Mouse (Mus musculus) embryonic facial prominence, embryonic 10.5 days (tissue): ENCODE data around the gene Ap1m1. TPM values are rescaled to one million over a fixed set of nuclear protein-coding genes. Genes with fewer than 3 reads are reported as not detected.

Source experiments
- DNase-seq: peaks from one replicate; pipeline ENCODE4 v3.0.0-alpha.2; 2017; ENCODE audit warnings: low spot score
- H3K27ac ChIP-seq: fragments of 300-500 bp; sonication (generic); replicated peaks from 2 replicates; pipeline ENCODE4 v1.5.1; 2016; ENCODE audit warnings: mild to moderate bottlenecking
- H3K27me3 ChIP-seq: fragments of 300-500 bp; sonication (generic); replicated peaks from 2 replicates; pipeline ENCODE4 v1.6.1; 2016; ENCODE audit warnings: low read depth, mild to moderate bottlenecking; ENCODE audit not compliant: poor library complexity, severe bottlenecking
- H3K36me3 ChIP-seq: fragments of 300-500 bp; sonication (generic); replicated peaks from 2 replicates; pipeline ENCODE4 v1.6.1; 2016; ENCODE audit warnings: mild to moderate bottlenecking, moderate library complexity
- H3K4me1 ChIP-seq: fragments of 300-500 bp; sonication (generic); 2 replicates; pipeline ENCODE4 v1.6.1; 2016
- H3K4me3 ChIP-seq: fragments of 300-500 bp; sonication (generic); 2 replicates; pipeline ENCODE4 v1.5.1; 2016; ENCODE audit warnings: mild to moderate bottlenecking, moderate library complexity
- H3K9me3 ChIP-seq: fragments of 300-500 bp; sonication (generic); 2 replicates; pipeline ENCODE4 v1.6.1; 2016; ENCODE audit warnings: mild to moderate bottlenecking
- WGBS: fragments of 180-500 bp; shearing (Covaris S2); methylation state at CpG from one replicate; pipeline ENCODE4 v1.1.7; 2016; 5-methylcytosine and 5-hydroxymethylcytosine counted together
- polyA plus RNA-seq: library from polyadenylated mRNA; unstranded; fragments of >200 nt; fragmentation: Nextera tagmentation; extraction: Ambion mirVana; gene quantifications from 2 replicates; pipeline ENCODE4 v1.2.1, GENCODE M21; 2016

Ap1m1 gene
- polyA plus RNA-seq, 1 experiment from 2014 or later: 139 TPM

DNA sequence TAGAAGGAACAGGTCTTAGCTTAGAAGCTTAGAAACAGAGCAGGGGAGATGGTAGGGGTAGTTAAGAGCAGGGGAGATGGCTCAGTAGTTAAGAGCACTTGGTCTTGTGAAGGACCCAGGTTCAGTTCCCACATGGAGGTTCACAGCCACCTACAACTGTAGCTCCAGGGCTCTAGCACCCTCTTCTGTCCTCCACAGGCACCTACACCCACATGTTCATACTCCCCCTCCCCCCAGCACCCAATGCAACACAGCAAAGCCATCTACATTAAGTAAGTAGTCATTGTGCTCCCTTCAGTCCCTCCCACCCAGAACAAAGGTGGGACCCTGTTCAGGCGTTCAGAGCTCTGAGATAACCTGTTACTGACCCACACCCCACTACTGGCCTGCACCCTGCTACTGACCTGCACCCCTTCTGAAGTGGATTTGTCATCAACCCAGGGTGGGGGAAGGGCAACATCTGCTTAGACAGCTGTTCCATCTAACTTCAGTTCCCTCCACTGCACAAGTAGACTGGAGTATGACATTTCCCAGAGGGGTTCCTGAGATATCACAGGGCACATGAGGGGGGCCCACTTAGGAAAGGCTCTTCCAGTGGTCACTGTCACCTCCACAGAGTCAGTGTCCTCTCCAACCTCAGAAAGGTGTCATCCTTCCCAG lies 33.4 kb downstream of the Ap1m1 start:
- WGBS: 77% methylated on average over 1 of the region's 1 CpGs
- Histone ChIP-seq H3K4me1 (no peaks in the 10 kb centered on the region), H3K4me3 (no peak overlapping the region), H3K27me3 (no peaks in the 10 kb centered on the region), H3K9me3 (no peaks in the 10 kb centered on the region), H3K36me3 (no peaks in the 10 kb centered on the region), H3K27ac (no peak overlapping the region)
- DNase-seq: no peak

DNA sequence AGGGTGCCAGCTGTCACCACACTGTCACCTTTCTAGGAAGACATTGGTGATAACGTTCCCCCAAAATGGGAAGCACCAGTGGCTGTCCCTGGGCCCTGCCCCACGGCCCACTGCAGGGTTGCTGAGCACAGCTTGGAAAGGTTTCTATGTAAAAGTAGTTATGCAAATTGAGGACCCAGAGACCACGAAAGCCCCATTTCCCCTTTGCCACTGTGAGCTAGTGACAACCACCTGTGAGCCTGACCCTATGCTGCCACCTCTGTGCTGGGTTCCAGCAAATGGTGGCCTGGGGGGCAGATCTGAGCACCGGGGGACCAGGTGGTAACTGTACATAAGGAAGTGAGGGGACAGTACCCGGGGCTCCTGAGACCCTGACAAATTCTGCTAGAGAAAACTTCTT lies 34.0 kb downstream of the Ap1m1 start:
- Histone ChIP-seq H3K27me3 (no peaks in the 10 kb centered on the region), H3K4me1 (no peaks in the 10 kb centered on the region), H3K27ac (no peak overlapping the region), H3K36me3 (no peaks in the 10 kb centered on the region), H3K4me3 (no peak overlapping the region), H3K9me3 (no peaks in the 10 kb centered on the region)
- DNase-seq: no peak
- WGBS: 74% methylated on average over 5 of the region's 5 CpGs

DNA sequence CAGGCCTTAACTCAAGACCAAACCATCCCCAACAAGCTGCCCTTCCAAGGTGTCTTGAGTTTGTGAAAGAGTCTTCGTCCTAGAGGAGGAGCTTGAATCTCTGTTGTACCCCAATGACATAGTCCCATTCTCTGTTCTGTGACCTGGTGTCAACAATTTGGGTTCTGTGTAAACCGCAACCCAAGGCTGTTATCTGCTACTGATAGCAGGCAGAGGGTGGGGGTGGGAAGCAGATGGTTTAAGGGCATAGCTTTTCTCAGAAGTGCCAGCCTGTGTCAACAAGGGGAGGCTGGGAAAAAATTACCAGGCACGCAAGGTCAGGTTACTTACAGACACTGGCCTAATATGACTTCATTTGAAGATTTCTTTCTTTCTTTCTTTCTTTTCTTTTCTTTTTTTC lies 37.4 kb downstream of the Ap1m1 start:
- no peaks in the 10 kb centered on the region for H3K27me3 ChIP-seq
- H3K27ac ChIP-seq: no peak overlapping the region
- no peaks in the 10 kb centered on the region for H3K4me1 ChIP-seq
- WGBS: 75% methylated on average over 3 of the region's 3 CpGs
- no peak for DNase-seq
- H3K36me3 ChIP-seq: no peaks in the 10 kb centered on the region
- no peak overlapping the region for H3K4me3 ChIP-seq
- H3K9me3 ChIP-seq: no peaks in the 10 kb centered on the region

DNA sequence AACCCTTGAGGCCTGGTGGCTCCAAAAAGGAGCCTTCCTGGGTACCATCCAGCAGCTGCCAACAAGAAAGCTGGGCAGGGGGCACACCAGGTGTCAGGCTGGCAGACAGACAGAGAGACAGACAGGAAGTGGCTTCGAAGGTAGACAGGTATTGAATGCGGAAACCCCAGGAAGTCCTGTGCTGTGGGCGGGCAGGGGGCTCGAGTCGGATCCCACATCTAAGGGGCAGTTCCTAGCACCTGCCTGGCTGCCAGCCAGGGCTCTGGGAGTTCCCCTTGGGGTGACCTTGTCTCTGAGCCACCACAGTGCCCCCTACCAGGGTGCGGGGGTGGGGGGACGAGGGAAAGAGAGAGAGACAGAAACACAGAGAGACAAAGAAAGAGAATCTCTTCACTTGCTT lies 39.3 kb downstream of the Ap1m1 start:
- Histone ChIP-seq H3K4me3 (no peak overlapping the region), H3K4me1 (no peaks in the 10 kb centered on the region), H3K27me3 (no peaks in the 10 kb centered on the region), H3K27ac (no peak overlapping the region), H3K9me3 (no peaks in the 10 kb centered on the region), H3K36me3 (no peaks in the 10 kb centered on the region)
- no peak for DNase-seq
- WGBS: 80% methylated on average over 7 of the region's 7 CpGs

DNA sequence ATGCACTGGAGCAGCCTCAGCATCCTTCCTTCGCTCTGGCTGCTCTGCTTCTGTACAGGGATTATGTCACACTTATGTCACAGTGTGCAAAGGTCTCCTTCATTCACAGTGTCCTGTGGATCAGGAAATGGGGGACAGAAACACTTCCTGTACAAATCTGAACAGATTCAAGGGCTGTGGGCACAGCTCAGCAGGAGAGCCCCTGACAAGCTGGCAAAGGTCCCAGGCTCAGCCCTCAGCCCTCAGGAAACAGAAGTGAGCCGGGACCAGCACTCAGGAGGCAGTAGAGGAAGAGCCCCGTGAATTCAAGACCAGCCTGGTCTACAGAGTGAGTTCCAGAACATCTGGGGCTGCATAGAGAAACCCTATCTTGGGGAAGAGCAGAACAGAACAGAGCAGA lies 41.8 kb downstream of the Ap1m1 start:
- Histone ChIP-seq H3K9me3 (no peaks in the 10 kb centered on the region), H3K27ac (no peak overlapping the region), H3K36me3 (no peaks in the 10 kb centered on the region), H3K4me3 (no peak overlapping the region), H3K27me3 (no peaks in the 10 kb centered on the region), H3K4me1 (no peaks in the 10 kb centered on the region)
- DNase-seq: no peak
- WGBS: 53% methylated on average over 3 of the region's 3 CpGs

DNA sequence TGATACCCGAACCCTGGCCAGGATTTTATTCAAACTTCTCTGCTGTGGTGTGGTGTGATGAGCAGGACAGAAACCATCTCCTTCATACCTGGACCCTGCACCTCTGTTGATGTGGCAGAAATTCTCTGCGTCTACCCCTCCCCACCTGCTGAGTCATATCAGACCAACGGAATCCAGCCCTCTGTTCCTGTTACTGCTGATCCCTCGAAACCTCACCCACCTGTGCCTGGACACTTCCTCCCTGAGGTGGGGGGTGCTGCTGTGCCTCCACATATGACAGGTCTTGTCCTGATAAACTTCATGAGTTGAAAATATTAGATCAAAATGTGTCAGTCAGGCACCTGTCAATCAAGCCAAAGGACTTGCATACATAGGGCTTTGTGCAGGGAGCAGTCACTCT lies 45.5 kb downstream of the Ap1m1 start:
- 74% methylated on average over 4 of the region's 4 CpGs for WGBS

DNA sequence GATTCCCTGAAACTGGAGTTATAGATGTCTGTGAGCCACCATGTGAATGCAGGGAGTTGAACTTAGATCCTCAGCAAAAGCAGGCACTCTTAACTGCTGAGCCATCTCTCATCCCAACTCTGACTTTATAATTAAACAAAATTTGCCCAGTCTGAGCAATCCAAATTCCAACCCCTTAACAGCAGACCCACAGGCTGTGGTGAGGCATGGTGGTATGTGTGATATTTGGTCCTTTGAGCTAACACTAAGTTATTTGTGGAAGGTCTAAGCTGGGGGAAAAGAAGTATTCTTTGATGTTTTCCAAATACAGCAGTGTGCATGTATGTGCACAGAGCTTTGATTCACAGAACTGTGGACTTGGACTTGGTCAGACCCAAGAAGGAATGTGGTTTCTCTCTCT lies 49.2 kb downstream of the Ap1m1 start:
- no peak for DNase-seq
- H3K27ac ChIP-seq: no peak overlapping the region

More for the DNA sequence above, 45.5 kb downstream of the Ap1m1 start:
- H3K9me3 ChIP-seq: no peaks in the 10 kb centered on the region
- no peak for DNase-seq
- no peak overlapping the region for H3K4me3 ChIP-seq
- no peak overlapping the region for H3K27ac ChIP-seq
- no peaks in the 10 kb centered on the region for H3K27me3 ChIP-seq
- H3K4me1 ChIP-seq: no peaks in the 10 kb centered on the region
- H3K36me3 ChIP-seq: no peaks in the 10 kb centered on the region

DNA sequence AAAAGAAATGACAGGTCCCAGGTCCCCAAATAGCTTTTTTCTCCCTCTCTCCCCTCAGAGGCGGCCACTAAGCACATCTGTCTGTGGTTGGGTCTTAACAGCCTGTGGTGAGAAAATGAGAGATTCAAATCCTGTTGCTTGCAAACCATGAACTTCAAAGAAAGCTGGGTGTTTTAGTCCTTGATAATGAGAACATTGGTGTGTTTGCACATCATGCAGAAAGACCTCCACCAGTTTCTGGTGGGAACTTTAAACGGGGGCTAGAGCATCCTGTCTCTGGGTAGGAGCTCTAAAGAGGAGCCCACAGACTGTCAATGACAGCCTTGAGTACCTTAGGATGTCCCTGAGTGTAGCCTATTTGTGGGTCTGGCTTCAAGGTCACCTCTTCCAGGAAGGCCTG lies 51.3 kb downstream of the Ap1m1 start:
- Histone ChIP-seq H3K4me3 (no peak overlapping the region), H3K27me3 (no peaks in the 10 kb centered on the region), H3K9me3 (no peaks in the 10 kb centered on the region), H3K4me1 (no peaks in the 10 kb centered on the region), H3K36me3 (no peaks in the 10 kb centered on the region), H3K27ac (no peak overlapping the region)
- no peak for DNase-seq
- WGBS: 76% methylated on average over 2 of the region's 2 CpGs

More for the DNA sequence above, 49.2 kb downstream of the Ap1m1 start:
- H3K9me3 ChIP-seq: no peaks in the 10 kb centered on the region
- H3K4me1 ChIP-seq: no peaks in the 10 kb centered on the region
- H3K36me3 ChIP-seq: no peaks in the 10 kb centered on the region
- H3K27me3 ChIP-seq: no peaks in the 10 kb centered on the region
- no peak overlapping the region for H3K4me3 ChIP-seq

DNA sequence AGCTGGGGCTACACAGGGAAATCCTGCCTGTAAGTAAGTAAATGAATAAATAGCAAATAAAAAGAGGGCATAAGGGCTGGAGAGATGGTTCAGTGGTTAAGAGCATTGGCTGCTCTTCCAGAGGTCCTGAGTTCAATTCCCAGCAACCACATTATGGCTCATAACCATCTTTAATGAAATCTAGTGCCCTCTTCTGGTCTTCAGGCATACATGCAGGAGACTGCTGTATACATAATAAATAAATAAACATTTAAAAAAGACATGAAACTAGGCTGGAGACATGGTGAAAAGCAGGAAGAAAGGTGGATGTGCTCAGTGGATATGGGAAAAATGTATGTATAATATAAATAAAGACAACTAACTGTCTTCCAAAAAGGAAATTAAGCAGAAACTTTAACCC lies 53.5 kb downstream of the Ap1m1 start:
- H3K27ac ChIP-seq: no peak overlapping the region
- H3K4me1 ChIP-seq: no peaks in the 10 kb centered on the region
- DNase-seq: no peak
- no peaks in the 10 kb centered on the region for H3K36me3 ChIP-seq
- H3K27me3 ChIP-seq: no peaks in the 10 kb centered on the region
- no peak overlapping the region for H3K4me3 ChIP-seq
- no peaks in the 10 kb centered on the region for H3K9me3 ChIP-seq

DNA sequence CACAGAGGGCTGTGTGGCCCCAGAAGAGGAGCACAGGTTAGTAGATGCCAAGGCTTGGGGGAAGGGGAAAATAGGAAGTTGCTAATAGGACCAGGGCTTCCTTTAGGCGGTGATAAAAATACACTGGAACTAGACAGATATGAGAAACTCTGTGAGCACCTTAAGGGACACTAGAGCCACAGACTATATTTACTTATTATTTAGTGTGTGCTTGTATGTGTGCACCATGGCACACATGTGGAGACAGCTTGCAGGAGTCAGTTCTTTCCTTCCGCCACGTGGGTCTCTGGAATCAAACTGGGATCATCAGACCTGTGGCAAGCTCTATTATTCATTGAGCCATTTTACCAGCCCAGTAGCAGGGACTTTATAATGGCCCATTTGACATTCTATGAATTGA lies 55.3 kb downstream of the Ap1m1 start:
- no peak for DNase-seq
- Histone ChIP-seq H3K27me3 (no peaks in the 10 kb centered on the region), H3K4me3 (no peak overlapping the region), H3K27ac (no peak overlapping the region), H3K36me3 (no peaks in the 10 kb centered on the region), H3K9me3 (no peaks in the 10 kb centered on the region), H3K4me1 (no peaks in the 10 kb centered on the region)
- 78% methylated on average over 3 of the region's 3 CpGs for WGBS

DNA sequence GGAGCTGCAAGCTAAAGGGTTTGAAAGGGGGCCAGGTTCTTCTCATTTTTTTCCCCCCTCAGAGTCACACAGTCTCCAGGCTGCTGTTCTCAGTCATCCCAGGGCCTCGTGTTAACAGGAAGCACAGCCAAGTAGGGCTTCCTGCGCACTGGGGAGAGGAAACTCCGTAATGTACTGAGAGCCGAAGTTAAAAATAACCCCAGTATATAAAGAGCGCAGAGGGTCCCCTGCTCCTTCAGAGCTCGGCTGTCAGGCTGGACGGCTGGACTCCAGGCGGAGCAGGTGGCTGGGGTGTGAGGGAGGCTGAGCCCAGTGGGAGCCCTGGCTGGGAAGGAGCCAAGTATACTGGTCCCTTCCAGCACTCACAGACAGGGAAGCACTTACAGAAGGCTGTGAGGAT lies 55.9 kb downstream of the Ap1m1 start:
- WGBS: 62% methylated on average over 8 of the region's 8 CpGs
- Histone ChIP-seq H3K27ac (no peak overlapping the region), H3K9me3 (no peaks in the 10 kb centered on the region), H3K27me3 (no peaks in the 10 kb centered on the region), H3K4me1 (no peaks in the 10 kb centered on the region), H3K36me3 (no peaks in the 10 kb centered on the region), H3K4me3 (no peak overlapping the region)
- DNase-seq: peak; percentile 12

DNA sequence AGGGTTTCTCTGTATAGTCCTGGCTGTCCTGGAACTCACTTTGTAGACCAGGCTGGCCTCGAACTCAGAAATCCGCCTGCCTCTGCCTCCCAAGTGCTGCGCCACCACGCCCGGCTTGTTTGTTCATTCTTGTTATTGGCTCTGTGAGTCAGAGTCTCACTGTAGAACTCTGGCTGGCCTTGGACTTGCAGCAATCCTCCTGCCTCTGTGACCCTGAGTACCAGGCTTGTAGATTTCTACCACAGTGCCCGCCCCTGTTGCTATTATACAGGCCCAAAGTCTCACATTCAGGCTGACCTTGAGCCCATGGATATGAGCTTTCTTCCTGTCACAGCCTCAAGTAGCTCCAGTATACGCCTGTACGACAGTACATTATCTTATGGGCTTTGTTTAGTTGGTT lies 56.7 kb downstream of the Ap1m1 start:
- no peaks in the 10 kb centered on the region for H3K4me1 ChIP-seq
- H3K36me3 ChIP-seq: no peaks in the 10 kb centered on the region
- H3K27me3 ChIP-seq: no peaks in the 10 kb centered on the region
- no peaks in the 10 kb centered on the region for H3K9me3 ChIP-seq
- H3K27ac ChIP-seq: no peak overlapping the region
- WGBS: 92% methylated on average over 8 of the region's 8 CpGs
- no peak for DNase-seq
- H3K4me3 ChIP-seq: no peak overlapping the region

DNA sequence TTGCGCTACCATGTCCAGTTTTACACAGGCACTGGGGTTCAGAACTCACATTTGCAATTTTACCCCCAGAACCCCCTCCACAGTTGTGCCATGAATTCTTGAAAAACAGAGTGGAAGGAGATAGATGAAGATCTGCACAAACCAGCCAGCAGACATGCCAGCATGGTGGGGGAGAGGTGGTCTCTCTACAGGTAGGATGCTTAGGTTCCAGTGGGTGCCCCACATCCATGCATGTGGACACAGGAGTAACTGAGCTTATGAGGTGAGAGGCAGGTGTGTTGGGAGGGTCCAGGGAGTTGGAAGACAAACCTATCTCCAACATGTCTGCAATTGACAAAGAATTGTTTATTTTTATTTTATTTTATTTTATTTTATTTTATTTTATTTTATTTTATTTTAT lies 59.1 kb downstream of the Ap1m1 start:
- Histone ChIP-seq H3K4me3 (no peak overlapping the region), H3K27ac (no peak overlapping the region), H3K27me3 (no peaks in the 10 kb centered on the region), H3K4me1 (no peaks in the 10 kb centered on the region), H3K36me3 (no peaks in the 10 kb centered on the region), H3K9me3 (no peaks in the 10 kb centered on the region)
- WGBS: 77% methylated on average over 1 of the region's 1 CpGs
- DNase-seq: no peak
